Mouse (Mus musculus) limb, embryonic 10.5 days (tissue): ENCODE measurements around the gene Syk. TPM values are rescaled to one million over a fixed set of nuclear protein-coding genes. Genes with fewer than 3 reads are reported as not detected.

Source experiments
- DNase-seq: peaks from one replicate; pipeline ENCODE4 v3.0.0-alpha.2; 2017; ENCODE audit warnings: low spot score
- H3K27ac ChIP-seq: fragments of 300-500 bp; sonication (generic); 2 replicates; pipeline ENCODE4 v1.5.1; 2016; ENCODE audit warnings: mild to moderate bottlenecking
- H3K27me3 ChIP-seq: fragments of 300-500 bp; sonication (generic); 2 replicates; pipeline ENCODE4 v1.6.1; 2016; ENCODE audit warnings: low read depth, mild to moderate bottlenecking; ENCODE audit not compliant: poor library complexity, severe bottlenecking
- H3K36me3 ChIP-seq: fragments of 300-500 bp; sonication (generic); 2 replicates; pipeline ENCODE4 v1.6.1; 2016; ENCODE audit warnings: mild to moderate bottlenecking, moderate library complexity
- H3K4me1 ChIP-seq: fragments of 300-500 bp; sonication (generic); 2 replicates; pipeline ENCODE4 v1.6.1; 2016
- H3K4me3 ChIP-seq: fragments of 300-500 bp; sonication (generic); 2 replicates; pipeline ENCODE4 v1.5.1; 2016; ENCODE audit warnings: mild to moderate bottlenecking, moderate library complexity
- H3K9me3 ChIP-seq: fragments of 300-500 bp; sonication (generic); replicated peaks from 2 replicates; pipeline ENCODE4 v1.6.1; 2016; ENCODE audit warnings: mild to moderate bottlenecking
- WGBS: fragments of 180-500 bp; shearing (Covaris S2); methylation state at CpG from one replicate; pipeline ENCODE4 v1.1.7; 2016; 5-methylcytosine and 5-hydroxymethylcytosine counted together
- polyA plus RNA-seq: library from polyadenylated mRNA; unstranded; fragments of >200 nt; fragmentation: Nextera tagmentation; extraction: Ambion mirVana; gene quantifications from 2 replicates; pipeline ENCODE4 v1.2.1, GENCODE M21; 2016

Syk gene
- polyA plus RNA-seq, 1 experiment from 2014 or later, result 2.5 TPM

DNA sequence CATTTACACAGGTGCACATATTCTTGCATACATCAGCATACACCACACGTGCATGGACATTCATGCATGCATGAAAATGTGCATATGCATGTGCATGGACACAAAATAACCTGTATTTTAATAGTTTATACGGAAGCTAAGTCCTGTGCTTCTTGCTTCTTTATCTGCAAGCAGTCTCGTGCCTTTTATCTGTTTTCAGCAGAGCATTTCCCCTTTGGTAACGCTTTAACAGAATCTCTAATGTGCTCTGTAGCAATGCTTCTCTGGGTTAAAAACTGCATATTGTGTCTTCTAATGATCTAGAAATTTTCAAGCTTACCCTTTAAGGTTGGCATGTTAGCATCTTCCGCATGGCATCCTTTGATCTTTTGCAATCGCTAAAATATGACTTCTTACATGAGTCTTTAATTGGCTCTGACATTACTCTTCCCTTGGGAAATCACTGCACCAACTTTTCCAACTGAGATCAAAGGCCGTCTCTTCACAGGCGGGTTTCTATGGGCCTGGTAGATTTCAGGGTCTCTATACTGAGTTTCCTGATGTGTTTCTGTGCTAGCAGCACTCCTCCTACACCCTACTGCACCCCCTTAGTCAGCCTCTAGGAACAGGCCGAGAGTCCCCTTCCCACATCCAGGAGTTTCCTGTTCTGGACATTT lies 30.0 kb upstream of the Syk start:
- no peak overlapping the region for H3K27ac ChIP-seq
- H3K9me3 ChIP-seq, result no peaks in the 10 kb centered on the region
- WGBS, result 69% methylated on average over 9 of the region's 9 CpGs
- no peak overlapping the region for H3K4me3 ChIP-seq
- DNase-seq, result no peak
- no peaks in the 10 kb centered on the region for H3K4me1 ChIP-seq
- H3K36me3 ChIP-seq, result no peaks in the 10 kb centered on the region
- H3K27me3 ChIP-seq, result 0 out of 2 replicates have a peak, but pooled peaks cover 3% of the 10 kb centered on the region

DNA sequence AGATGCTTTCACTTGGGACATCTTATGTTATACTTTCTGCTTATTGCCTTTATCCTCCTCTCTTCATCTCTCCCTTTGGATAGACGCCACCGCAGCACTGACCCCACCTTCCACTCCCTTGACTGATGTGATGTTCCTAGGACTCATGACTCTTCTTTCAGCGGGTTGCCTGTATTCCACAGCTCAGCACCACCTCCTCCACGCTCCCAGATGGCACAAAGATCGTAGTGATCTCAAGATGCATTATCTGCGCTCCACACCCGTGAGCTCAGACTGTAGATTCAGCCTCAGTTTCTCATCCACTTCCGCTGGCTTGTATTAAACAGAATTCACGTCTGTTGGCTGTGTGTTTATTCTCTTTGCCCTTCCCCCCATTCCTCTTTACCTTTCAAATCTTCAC lies 28.3 kb upstream of the Syk start:
- 0 out of 2 replicates have a peak, but pooled peaks cover 3% of the 10 kb centered on the region for H3K27me3 ChIP-seq
- H3K4me3 ChIP-seq, result no peak overlapping the region
- no peaks in the 10 kb centered on the region for H3K9me3 ChIP-seq
- WGBS, result 86% methylated on average over 9 of the region's 9 CpGs
- H3K27ac ChIP-seq, result no peak overlapping the region
- no peaks in the 10 kb centered on the region for H3K4me1 ChIP-seq
- no peaks in the 10 kb centered on the region for H3K36me3 ChIP-seq
- DNase-seq, result no peak

DNA sequence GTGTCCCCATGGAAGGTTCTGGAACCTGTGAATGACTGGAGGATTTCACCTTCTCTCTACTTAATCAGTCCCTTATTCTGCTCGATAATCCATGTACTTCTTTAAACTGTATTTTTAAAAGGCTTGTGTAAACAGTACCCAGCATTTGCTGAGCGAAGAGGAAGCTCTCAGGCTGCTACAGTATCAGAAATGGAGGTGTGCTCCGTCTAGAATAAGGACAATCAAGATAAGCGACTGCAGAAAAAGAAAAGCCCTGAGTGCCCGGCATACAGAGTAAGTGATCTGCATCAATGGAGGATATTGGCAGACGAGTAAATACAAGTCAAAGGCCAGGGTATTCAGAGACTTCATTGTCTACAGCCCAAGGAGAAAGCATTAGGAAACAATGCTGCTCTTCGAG lies 25.6 kb upstream of the Syk start:
- Histone ChIP-seq H3K36me3 (no peaks in the 10 kb centered on the region), H3K27me3 (no peaks in the 10 kb centered on the region), H3K4me3 (no peak overlapping the region), H3K27ac (no peak overlapping the region), H3K9me3 (no peaks in the 10 kb centered on the region), H3K4me1 (peaks cover 19% of the 10 kb centered on the region)
- 85% methylated on average over 7 of the region's 7 CpGs for WGBS
- no peak for DNase-seq

DNA sequence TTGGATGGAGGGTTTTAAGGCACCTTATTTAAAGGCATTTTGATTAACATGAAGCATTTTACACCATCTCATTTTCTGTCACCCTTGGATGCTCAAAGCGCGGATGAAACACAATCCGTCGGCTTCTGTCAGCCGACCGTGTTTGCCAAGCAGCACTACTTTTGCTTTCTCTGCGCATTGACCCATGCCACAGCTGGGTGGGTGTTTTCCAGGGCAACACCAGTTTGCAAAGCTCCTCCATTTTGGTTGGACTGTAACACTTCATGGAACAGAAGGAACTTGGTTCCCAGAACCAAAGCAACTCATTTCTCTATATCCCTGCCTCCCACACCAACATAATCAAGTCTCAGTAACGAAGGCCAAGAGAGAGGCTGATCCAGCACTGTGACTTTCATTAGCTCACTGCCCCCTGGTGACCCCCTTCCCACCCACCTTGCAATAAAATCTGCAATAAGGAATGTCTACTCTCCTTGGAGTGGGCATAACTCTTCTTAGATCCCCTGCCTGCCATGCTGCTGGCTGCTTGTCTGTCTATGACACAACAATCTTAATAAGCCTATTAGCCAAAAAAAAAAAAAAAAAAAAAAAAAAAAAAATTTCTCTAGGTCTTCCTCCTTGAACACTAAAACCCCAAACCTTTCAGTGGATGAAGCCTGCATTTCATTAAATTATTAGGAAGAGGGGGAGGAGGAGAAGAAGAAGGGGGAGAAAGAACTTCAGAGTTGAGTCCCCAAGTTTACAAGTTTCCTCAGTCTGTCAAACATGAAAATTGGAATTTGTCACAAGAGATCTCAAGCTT lies 21.4 kb upstream of the Syk start:
- peaks cover 20% of the 10 kb centered on the region for H3K4me1 ChIP-seq
- no peaks in the 10 kb centered on the region for H3K9me3 ChIP-seq
- no peak overlapping the region for H3K27ac ChIP-seq
- no peak for DNase-seq
- no peak overlapping the region for H3K4me3 ChIP-seq
- no peaks in the 10 kb centered on the region for H3K36me3 ChIP-seq
- H3K27me3 ChIP-seq, result 0 out of 2 replicates have a peak, but pooled peaks cover 7% of the 10 kb centered on the region
- WGBS, result 83% methylated on average over 8 of the region's 8 CpGs

DNA sequence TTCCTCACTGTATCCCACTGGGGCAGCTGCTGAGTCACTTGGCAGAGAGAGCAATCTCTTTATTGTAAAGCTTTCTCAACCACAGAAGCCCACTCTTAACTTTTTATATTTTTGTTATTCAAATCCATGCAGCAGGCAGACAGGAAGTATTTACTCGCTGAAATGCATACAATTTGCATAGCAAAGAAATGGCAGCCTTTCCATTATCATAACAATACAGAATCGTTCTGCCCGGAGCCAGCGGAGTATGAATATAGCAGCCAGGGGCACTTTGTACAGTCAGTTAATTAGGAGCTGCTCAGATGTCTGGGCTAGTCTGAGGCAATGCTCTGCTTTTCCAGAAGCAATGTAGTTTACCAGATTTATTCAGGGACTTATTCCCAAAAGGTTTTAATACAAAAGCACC lies 20.8 kb upstream of the Syk start:
- H3K27ac ChIP-seq, result no peak overlapping the region
- peaks cover 20% of the 10 kb centered on the region for H3K4me1 ChIP-seq
- no peaks in the 10 kb centered on the region for H3K36me3 ChIP-seq
- H3K9me3 ChIP-seq, result no peaks in the 10 kb centered on the region
- 65% methylated on average over 4 of the region's 4 CpGs for WGBS
- 0 out of 2 replicates have a peak, but pooled peaks cover 7% of the 10 kb centered on the region for H3K27me3 ChIP-seq
- DNase-seq, result no peak
- no peak overlapping the region for H3K4me3 ChIP-seq

DNA sequence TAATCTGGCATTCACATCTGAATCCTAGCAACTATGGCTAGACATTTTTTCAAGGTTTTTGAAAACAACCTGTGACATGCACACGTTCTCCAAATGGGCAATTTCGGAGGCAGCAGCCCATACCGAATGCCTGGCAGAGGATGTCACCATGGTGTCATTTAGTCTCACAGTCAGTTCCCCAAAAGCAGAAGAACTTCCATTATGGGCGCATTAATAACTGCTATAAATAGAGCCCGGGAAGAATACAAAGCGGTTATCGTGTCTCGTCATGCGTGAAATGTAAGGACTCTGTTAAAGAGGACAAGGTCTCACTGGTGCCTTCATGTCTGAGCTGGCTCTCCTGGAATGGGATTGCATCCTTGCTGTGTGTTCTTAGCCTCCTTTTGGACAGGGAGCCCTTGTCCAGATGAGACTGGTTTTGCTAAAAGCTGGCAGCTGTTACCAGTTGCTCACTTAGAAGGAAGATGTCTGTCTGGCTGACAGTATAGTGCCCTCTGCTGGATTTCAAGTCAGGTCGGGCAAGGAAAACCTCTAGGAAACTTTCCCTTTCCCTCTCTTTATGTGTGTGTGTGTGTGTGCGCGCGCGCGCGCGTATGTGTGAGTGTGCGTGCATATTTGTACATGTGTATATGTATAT lies 17.8 kb upstream of the Syk start:
- Histone ChIP-seq H3K27me3 (0 out of 2 replicates have a peak, but pooled peaks cover 7% of the 10 kb centered on the region), H3K27ac (no peak overlapping the region), H3K36me3 (no peaks in the 10 kb centered on the region), H3K4me3 (no peak overlapping the region), H3K9me3 (no peaks in the 10 kb centered on the region), H3K4me1 (peaks cover 20% of the 10 kb centered on the region)
- DNase-seq, result no peak
- WGBS, result 91% methylated on average over 18 of the region's 18 CpGs

DNA sequence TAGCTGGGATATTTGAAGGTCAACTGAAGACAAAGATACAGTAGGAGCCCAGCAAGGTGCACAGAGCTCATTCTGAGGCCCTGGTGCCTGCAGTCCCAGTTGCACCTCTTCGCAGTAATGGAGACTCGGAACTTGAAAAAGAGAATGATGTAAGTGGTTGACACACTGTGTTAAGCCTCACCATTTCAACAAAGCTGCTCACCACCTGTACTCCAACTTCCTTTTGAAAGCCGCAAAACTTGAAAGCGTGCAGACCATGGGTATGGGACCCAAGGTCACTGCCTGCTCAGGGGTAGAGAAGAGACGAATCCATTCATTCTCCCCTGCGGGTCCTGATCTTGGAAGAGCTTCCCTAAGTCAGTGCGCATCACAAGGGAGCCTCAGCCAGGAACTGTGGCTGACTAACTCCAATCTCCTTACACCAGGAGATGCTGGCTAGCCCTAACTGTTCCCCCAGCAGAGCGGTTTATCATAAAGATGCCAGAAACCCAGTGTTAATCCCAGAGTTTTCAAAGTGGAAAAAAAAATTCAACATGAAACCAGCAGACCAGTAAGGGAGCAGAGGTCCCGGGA lies 16.7 kb upstream of the Syk start:
- Histone ChIP-seq H3K9me3 (no peaks in the 10 kb centered on the region), H3K27ac (no peak overlapping the region), H3K27me3 (0 out of 2 replicates have a peak, but pooled peaks cover 7% of the 10 kb centered on the region), H3K36me3 (no peaks in the 10 kb centered on the region), H3K4me3 (no peak overlapping the region), H3K4me1 (peaks cover 12% of the 10 kb centered on the region)
- no peak for DNase-seq
- 90% methylated on average over 9 of the region's 9 CpGs for WGBS

DNA sequence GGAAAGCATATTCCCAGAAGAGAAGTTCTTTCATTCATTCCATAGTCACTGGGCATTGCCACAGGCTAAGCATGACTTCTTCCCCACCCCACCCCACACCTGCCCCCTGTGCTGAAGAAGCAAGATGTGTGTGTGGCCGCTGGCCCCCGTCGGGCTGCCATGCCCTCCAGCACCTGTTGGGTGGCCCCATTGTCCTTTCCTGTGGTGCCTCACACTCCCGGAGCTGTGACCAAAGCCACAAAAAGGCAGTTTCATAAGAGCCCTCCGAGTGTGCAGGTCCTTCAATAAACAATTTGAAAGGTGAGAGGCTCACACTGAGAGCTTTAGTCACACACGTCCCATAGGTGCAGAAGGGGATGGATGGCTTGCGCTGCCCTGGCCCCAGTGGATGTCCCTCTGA lies 16.2 kb upstream of the Syk start:
- Histone ChIP-seq H3K9me3 (no peaks in the 10 kb centered on the region), H3K4me1 (peaks cover 7% of the 10 kb centered on the region), H3K36me3 (no peaks in the 10 kb centered on the region), H3K4me3 (no peak overlapping the region), H3K27me3 (0 out of 2 replicates have a peak, but pooled peaks cover 7% of the 10 kb centered on the region), H3K27ac (no peak overlapping the region)
- no peak for DNase-seq
- 80% methylated on average over 7 of the region's 7 CpGs for WGBS

DNA sequence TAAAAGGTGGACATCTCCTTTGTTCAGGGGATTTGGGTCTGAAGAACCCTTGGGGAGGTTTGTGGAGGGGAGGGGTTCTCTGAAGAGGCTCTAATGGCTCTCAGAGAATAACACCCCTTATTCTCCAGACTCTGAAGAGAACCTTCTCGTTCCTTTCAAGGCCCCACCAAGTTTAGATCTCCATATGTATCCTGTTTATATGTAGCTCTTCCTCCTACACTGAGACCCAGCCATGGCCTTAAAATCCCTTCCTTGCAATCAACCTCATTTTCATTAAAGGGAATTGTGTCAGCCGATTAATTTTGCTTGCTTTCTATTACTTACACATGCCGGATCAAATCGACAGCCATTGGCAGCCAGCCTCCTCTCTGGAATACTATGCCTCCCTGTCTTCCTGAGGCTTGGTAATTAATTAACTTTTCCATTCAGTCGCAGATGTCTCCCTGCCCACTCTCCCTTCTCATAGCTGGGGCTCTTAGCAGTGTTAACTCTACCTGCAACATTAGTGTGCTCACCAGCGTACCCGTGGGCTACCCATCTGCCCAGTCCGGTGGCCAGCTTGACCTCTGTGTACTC lies 13.7 kb upstream of the Syk start:
- no peaks in the 10 kb centered on the region for H3K27me3 ChIP-seq
- 81% methylated on average over 8 of the region's 8 CpGs for WGBS
- H3K27ac ChIP-seq, result no peak overlapping the region
- no peak for DNase-seq
- H3K4me1 ChIP-seq, result no peaks in the 10 kb centered on the region
- H3K9me3 ChIP-seq, result no peaks in the 10 kb centered on the region
- H3K4me3 ChIP-seq, result no peak overlapping the region
- H3K36me3 ChIP-seq, result no peaks in the 10 kb centered on the region

DNA sequence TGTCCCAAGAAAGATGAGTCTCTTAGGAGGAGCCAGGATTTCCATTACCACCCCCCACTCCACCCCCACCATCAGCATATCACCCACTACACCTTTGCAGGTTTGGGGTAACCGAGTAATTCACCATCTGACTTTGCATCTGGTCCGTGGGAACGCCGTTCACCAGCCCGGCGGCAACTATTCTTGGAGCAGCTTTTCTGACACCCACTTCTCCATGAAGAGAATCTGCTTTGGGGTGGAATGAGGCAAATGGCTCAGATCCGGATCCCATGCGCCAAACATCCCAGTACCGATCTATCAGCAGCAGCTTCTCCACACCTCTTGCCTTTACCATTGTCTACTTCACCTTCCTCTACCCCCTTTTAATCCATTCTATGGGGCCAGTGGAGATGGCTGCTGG lies 12.7 kb upstream of the Syk start:
- Histone ChIP-seq H3K4me1 (no peaks in the 10 kb centered on the region), H3K36me3 (no peaks in the 10 kb centered on the region), H3K4me3 (no peak overlapping the region), H3K27me3 (no peaks in the 10 kb centered on the region), H3K9me3 (no peaks in the 10 kb centered on the region), H3K27ac (no peak overlapping the region)
- no peak for DNase-seq
- WGBS, result 89% methylated on average over 9 of the region's 9 CpGs

DNA sequence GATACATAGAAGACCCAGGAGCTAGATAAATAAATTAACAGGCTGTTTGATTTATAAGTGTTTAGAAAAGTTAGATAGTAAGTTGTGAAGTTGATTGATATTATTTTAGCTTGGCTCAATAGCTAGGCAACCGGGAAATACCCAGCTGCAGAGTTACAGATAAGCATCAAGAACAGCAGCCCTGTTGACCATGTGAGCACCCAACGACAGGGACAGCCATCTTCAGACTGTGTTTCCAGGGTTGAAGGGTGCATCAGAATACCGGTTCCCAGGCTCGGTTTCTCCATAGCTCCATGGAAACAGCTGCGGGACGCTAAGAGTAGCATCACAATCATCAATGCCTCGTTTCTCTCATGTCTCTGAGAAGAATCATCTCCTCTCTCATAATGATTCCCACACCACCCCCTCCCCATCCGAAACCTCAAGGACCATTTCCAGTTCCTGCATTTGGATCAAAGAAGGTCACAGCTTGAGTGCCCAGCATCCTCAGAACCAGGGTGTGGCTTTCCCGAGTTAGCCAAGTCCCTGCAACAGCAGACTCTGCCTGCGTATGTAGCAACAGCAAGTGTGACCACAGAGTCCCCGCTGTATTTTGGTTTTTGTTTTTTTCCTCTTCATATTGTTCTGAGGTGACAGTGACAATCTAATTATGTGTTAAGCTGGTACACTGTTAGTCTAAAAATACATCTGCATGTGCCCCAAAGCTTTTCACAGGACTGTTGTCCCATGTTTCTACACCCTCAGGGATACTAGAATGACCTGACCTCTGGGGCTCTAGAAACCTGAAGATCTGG lies 11.2 kb upstream of the Syk start:
- Histone ChIP-seq H3K36me3 (no peaks in the 10 kb centered on the region), H3K4me3 (no peak overlapping the region), H3K27ac (no peak overlapping the region), H3K27me3 (no peaks in the 10 kb centered on the region), H3K4me1 (peaks cover 7% of the 10 kb centered on the region), H3K9me3 (no peaks in the 10 kb centered on the region)
- DNase-seq, result no peak
- WGBS, result 78% methylated on average over 11 of the region's 11 CpGs
